Mouse (Mus musculus) thymus, adult 2 months (tissue): ENCODE data around the gene Larp1b. TPM values are rescaled to one million over a fixed set of nuclear protein-coding genes. Genes with fewer than 3 reads are reported as not detected.

Source experiments
- DNase-seq: peaks from one replicate; pipeline ENCODE4 v3.0.0; 2021
- H3K27ac ChIP-seq: fragments of 200-500 bp; 2 replicates; pipeline ENCODE4 v1.5.1; 2012; ENCODE audit warnings: low read length, control low read depth; ENCODE audit not compliant: control insufficient read depth, insufficient read depth
- H3K27me3 ChIP-seq: fragments of 200-500 bp; 2 replicates; pipeline ENCODE4 v1.6.1; 2012; ENCODE audit warnings: mild to moderate bottlenecking, low read length, moderate library complexity, mixed read lengths; ENCODE audit not compliant: control insufficient read depth, insufficient read depth
- H3K36me3 ChIP-seq: fragments of 200-500 bp; 2 replicates; pipeline ENCODE4 v1.6.1; 2012; ENCODE audit warnings: mild to moderate bottlenecking, low read length, moderate library complexity; ENCODE audit not compliant: control insufficient read depth, insufficient read depth
- H3K4me1 ChIP-seq: fragments of 200-500 bp; replicated peaks from 2 replicates; pipeline ENCODE4 v1.6.1; 2012; ENCODE audit warnings: low read length; ENCODE audit not compliant: control insufficient read depth, insufficient read depth
- H3K4me3 ChIP-seq: fragments of 200-500 bp; 2 replicates; pipeline ENCODE4 v1.5.1; 2012; ENCODE audit warnings: mild to moderate bottlenecking, low read length, control low read depth, moderate library complexity; ENCODE audit not compliant: control insufficient read depth, insufficient read depth
- CTCF ChIP-seq: fragments of 200-500 bp; IDR thresholded peaks from 2 replicates; pipeline ENCODE4 v1.5.1; 2012; ENCODE audit warnings: mild to moderate bottlenecking, control low read depth, low read length, moderate library complexity, borderline replicate concordance; ENCODE audit not compliant: control insufficient read depth, poor library complexity, insufficient read depth; ENCODE audit errors: extremely low read depth
- POLR2A ChIP-seq: fragments of 200-500 bp; IDR thresholded peaks from 2 replicates; pipeline ENCODE4 v1.6.1; 2012; ENCODE audit warnings: mild to moderate bottlenecking, low read length, control low read depth, moderate library complexity; ENCODE audit not compliant: control insufficient read depth, poor library complexity, insufficient read depth; ENCODE audit errors: extremely low read depth
- WGBS: fragments of 180-500 bp; shearing (Covaris S2); methylation state at CpG from one replicate; pipeline ENCODE4 v1.1.7; 2018; 5-methylcytosine and 5-hydroxymethylcytosine counted together
- polyA plus RNA-seq: library from polyadenylated mRNA; depleted of rRNA; stranded (reverse); fragments of >200 nt; gene quantifications from 2 replicates; pipeline ENCODE4 v1.2.3, GENCODE M21; 2012

Gene Larp1b
- polyA plus RNA-seq, 1 experiment, result 4.8 TPM

DNA sequence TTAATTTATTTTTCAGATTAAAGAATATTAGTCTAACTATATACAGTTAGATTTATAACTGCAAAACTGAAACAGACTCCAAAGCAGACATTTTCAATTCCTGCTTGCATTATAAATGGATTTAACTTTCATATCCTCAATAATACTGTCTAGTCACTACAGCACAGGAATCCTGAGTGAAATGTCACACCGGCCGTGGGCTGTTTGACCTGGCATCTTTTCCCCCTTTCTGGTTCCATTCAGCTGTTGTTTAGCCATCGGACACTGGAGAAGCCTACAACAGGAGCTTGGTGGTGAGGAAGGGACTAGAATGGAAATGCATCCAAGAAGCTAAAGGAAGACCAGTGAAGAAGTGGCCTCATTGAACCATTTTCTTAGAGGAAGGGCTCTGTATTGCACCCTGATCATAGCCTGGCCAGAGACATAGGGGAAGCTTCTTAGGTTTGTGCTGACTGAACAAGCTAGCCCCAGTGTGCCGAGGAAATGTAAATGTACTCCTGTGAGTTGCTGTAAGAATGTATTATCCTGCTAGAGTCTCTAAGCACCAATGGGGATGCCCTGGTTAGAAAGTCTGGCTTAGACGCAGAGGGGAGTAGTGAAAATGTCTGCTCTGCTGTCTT is 88.8 kb downstream of the Larp1b start:
- Histone ChIP-seq H3K4me1 (no peaks in the 10 kb centered on the region), H3K27ac (no peak overlapping the region), H3K36me3 (no peaks in the 10 kb centered on the region), H3K27me3 (no peaks in the 10 kb centered on the region), H3K4me3 (no peak overlapping the region)
- no peak for TF ChIP-seq CTCF
- no peak for TF ChIP-seq POLR2A
- DNase-seq, result no peak
- WGBS, result 88% methylated on average over 5 of the region's 5 CpGs

DNA sequence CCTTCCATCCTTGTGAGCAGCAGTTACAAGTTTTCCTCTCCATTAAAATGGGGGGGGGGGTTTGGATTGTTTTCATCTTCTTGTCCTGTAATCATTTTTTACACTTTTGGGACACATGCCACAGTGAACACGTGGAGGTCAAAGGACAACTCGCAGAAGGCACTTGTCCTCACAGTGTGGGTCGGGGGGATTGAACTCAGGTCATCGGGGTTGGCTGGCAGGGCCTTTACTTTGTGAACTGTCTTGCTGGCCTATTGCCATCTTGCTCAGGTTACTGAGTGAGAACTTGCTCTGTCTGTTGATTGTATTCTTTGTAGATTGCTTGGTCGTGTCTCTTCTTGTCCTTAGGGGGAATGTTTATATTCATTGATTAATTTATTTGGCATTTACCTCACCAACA is 91.6 kb downstream of the Larp1b start:
- H3K27ac ChIP-seq, result no peak overlapping the region
- no peaks in the 10 kb centered on the region for H3K36me3 ChIP-seq
- H3K4me1 ChIP-seq, result no peaks in the 10 kb centered on the region
- TF ChIP-seq POLR2A (no peak), CTCF (no peak)
- H3K27me3 ChIP-seq, result no peaks in the 10 kb centered on the region
- no peak overlapping the region for H3K4me3 ChIP-seq
- 86% methylated on average over 5 of the region's 5 CpGs for WGBS
- DNase-seq, result no peak

DNA sequence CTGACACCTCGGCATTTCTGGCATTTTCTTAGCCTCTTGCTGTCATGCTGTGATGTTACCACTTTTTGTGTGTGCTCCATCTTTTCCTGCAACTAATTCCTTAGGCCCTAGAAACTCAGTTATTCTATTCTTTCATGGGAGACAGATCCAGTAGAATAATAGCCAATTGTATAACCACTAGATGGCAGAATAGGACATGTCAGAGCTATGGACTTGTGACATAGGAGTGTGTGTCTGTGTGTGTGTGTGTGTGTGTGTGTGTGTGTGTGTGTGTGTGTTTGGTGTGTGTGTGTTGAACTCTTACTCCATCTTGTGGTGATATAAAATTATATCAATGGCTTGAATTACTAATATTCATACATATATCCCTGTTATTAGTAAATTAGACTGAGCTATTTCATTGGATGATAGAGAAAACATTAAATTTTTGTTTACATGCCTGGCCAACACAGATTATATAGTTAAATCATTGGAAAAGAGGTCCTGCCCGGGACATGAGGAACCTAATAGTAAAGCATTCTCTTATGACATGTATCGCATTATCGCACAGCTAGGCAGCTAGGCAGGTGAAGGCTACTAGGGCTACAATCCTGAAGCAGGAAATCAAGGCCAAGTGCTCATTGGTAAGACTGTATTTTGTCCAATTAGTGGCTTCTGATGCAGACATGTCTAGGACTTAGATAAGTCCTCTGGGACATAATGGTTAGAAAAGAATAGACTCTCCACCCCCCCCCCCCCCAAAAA is 92.7 kb downstream of the Larp1b start:
- no peak for DNase-seq
- no peaks in the 10 kb centered on the region for H3K4me1 ChIP-seq
- H3K4me3 ChIP-seq, result no peak overlapping the region
- H3K27me3 ChIP-seq, result no peaks in the 10 kb centered on the region
- TF ChIP-seq POLR2A (no peak), CTCF (no peak)
- no peaks in the 10 kb centered on the region for H3K36me3 ChIP-seq
- WGBS, result 85% methylated on average over 4 of the region's 4 CpGs
- no peak overlapping the region for H3K27ac ChIP-seq

DNA sequence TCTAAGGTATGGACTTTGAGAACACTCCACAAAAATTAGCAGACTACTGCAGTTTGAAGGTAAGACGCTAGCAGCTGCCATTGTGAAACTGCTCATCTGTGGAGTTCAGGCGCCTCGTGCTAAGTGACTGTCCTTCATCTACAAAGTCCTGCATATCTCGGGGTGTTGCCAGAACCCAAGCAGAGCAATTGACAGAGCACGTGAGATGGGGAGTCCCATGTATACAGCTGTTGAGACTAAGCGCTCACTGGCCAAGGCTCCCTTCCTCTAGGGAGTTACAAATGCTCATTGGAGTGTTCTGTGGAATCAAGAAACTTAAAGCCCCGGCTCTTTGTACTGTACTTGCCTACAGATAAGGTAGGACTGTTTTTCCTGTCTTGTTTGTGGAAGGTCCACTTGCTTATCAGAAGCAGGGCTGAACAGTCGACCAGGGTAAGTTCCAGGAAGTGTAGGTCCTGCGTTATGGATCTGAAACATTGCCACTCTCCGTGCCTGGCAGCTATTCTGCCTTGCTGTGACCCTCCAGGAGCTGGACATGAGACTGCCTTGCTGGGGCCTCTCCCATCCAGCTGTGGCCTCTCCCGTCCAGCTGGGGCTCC is 94.2 kb downstream of the Larp1b start:
- Histone ChIP-seq H3K27ac (no peak overlapping the region), H3K36me3 (no peaks in the 10 kb centered on the region), H3K4me3 (no peak overlapping the region), H3K4me1 (no peaks in the 10 kb centered on the region), H3K27me3 (no peaks in the 10 kb centered on the region)
- WGBS, result 84% methylated on average over 11 of the region's 11 CpGs
- TF ChIP-seq CTCF (no peak), POLR2A (no peak)
- DNase-seq, result no peak

- Histone ChIP-seq H3K36me3 (no peaks in the 10 kb centered on the region), H3K27me3 (no peaks in the 10 kb centered on the region), H3K27ac (no peak overlapping the region), H3K4me1 (no peaks in the 10 kb centered on the region), H3K4me3 (no peak overlapping the region)
- TF ChIP-seq CTCF (no peak), POLR2A (no peak)
- WGBS, result 96% methylated on average over 6 of the region's 6 CpGs
- no peak for DNase-seq
Observed at GRCm38 (mm10) chr3:41047838-41048237, 98.2 kb downstream of the Larp1b start.

DNA sequence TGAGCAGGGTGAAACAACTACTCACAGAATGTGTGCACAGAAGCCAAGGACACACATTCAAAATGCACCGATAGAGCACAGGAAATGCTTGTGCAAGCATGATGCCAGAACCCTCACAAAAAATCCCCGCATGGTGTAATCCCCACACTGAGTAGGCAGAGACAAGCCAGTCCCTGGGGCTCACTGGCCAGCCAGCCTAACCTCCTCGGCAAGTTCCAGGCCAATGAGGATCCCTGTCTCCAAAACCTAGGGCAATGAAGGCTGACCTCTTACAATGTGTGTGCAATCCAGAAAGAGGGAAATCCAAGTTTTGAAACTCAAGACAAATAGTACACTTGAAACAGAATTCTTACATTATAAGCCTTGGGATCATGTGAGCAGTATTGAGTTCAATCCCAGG is 103.7 kb downstream of the Larp1b start:
- Histone ChIP-seq H3K4me1 (no peaks in the 10 kb centered on the region), H3K27me3 (no peaks in the 10 kb centered on the region), H3K27ac (no peak overlapping the region), H3K4me3 (no peak overlapping the region), H3K36me3 (no peaks in the 10 kb centered on the region)
- no peak for DNase-seq
- WGBS, result 89% methylated on average over 3 of the region's 3 CpGs
- TF ChIP-seq POLR2A (no peak), CTCF (no peak)
